Mouse (Mus musculus) heart, embryonic 15.5 days (tissue): ENCODE results near the gene Zswim7. TPM values are rescaled to one million over a fixed set of nuclear protein-coding genes. Genes with fewer than 3 reads are reported as not detected.

Experiments
- ATAC-seq: fragments of 200-750 bp; cut with Nextera tagmentation; replicated peaks from 2 replicates; pipeline ENCODE4 v1.8.0; 2017; ENCODE audit warnings: low read depth, moderate TSS enrichment; ENCODE audit not compliant: insufficient number of reproducible peaks, insufficient read depth, low FRiP score
- H3K27ac ChIP-seq: fragments of 300-500 bp; sonication (generic); 2 replicates; pipeline ENCODE4 v1.5.1; 2015; ENCODE audit warnings: mild to moderate bottlenecking, inconsistent platforms
- H3K27me3 ChIP-seq: fragments of 300-500 bp; sonication (generic); 2 replicates; pipeline ENCODE4 v1.6.1; 2015; ENCODE audit warnings: inconsistent platforms
- H3K36me3 ChIP-seq: fragments of 300-500 bp; sonication (generic); 2 replicates; pipeline ENCODE4 v1.6.1; 2015; ENCODE audit warnings: mild to moderate bottlenecking, inconsistent platforms
- H3K4me1 ChIP-seq: fragments of 300-500 bp; sonication (generic); replicated peaks from 2 replicates; pipeline ENCODE4 v1.6.1; 2015; ENCODE audit warnings: inconsistent platforms
- H3K4me2 ChIP-seq: fragments of 300-500 bp; sonication (generic); 2 replicates; pipeline ENCODE4 v1.6.1; 2015; ENCODE audit warnings: inconsistent platforms, mild to moderate bottlenecking, moderate library complexity
- H3K4me3 ChIP-seq: fragments of 300-500 bp; sonication (generic); 2 replicates; pipeline ENCODE4 v1.5.1; 2015; ENCODE audit warnings: mild to moderate bottlenecking, inconsistent platforms
- H3K9ac ChIP-seq: fragments of 300-500 bp; sonication (generic); 2 replicates; pipeline ENCODE4 v1.6.1; 2015; ENCODE audit warnings: mild to moderate bottlenecking, inconsistent platforms
- H3K9me3 ChIP-seq: fragments of 300-500 bp; sonication (generic); replicated peaks from 2 replicates; pipeline ENCODE4 v1.6.1; 2016; ENCODE audit warnings: inconsistent platforms
- WGBS: fragments of 180-500 bp; shearing (Covaris S2); methylation state at CpG from one replicate; pipeline ENCODE4 v1.1.7; 2015; ENCODE audit warnings: mixed read lengths; 5-methylcytosine and 5-hydroxymethylcytosine counted together
- polyA plus RNA-seq: library from polyadenylated mRNA; unstranded; fragments of >200 nt; fragmentation: Nextera tagmentation; extraction: Ambion mirVana; gene quantifications from 2 replicates; pipeline ENCODE4 v1.2.1, GENCODE M21; 2015

Gene Zswim7
- 13.8 and 15.8 TPM in 2 replicates for polyA plus RNA-seq

DNA sequence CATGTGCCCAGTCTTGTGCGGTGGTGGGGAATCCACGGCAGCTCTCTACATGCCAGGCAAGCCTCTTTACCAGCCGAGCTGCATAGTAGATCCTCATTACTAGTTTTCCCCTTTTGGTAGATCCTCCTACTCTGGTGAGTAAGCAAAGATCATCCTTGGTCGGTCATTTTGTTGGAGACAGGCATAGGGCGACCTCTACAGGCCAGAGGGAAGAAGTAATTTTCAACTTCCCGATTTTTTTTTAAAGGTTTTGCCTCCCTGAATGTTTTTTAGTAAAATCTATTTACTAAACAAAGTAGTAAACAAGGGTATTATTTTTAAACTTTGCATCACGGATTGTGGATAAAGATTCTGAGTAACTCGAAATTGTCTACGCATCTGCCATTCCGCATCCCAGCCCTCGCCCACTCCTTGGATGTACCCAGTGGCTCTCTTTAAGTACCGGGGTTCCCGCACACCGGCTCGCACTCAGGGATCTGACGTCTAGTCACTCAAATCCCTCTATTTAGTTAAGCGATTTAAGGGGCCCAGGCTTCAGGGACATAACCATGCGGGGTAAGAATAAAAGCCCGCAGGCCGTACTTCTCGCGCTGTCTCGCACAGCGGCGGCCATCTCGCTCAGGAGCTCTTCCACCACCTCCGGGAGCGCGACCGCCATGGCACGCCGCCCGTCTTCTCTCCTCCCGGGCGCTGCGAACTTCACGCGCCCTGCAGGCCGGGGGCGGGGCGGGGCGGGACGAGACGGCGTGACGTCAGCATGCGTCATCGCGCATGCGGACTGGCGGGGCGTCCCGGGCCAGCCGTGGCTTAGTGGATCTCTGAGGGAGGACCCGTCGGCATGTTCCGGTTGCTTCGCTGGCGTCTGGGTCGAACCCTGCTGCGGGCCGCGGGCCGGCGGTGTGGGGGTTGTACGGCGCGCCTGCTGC, at the start of gene Zswim7, which contains the start of gene Ttc19:
Zswim7 (minus strand) TSS at position 701 of the 926 bp plus-strand sequence.
Ttc19 (plus strand) TSS at position 799 of the 926 bp plus-strand sequence.
- peak; percentile 95 for ATAC-seq
- Histone ChIP-seq H3K36me3 (peaks cover 25% of the 10 kb centered on the region; the same call in 1 of the 2 replicates), H3K27me3 (no peaks in the 10 kb centered on the region), H3K4me2 (peak within 1 kb of the TSS; percentile 64), H3K9ac (peak within 1 kb of the TSS; percentile 71), H3K4me1 (peaks cover 9% of the 10 kb centered on the region; the same call in 1 of the 2 replicates), H3K9me3 (no peaks in the 10 kb centered on the region), H3K27ac (peak within 1 kb of the TSS; percentile 95), H3K4me3 (peak within 1 kb of the TSS; percentile 71)
- under 1% methylated on average over 68 of the region's 68 CpGs for WGBS

DNA sequence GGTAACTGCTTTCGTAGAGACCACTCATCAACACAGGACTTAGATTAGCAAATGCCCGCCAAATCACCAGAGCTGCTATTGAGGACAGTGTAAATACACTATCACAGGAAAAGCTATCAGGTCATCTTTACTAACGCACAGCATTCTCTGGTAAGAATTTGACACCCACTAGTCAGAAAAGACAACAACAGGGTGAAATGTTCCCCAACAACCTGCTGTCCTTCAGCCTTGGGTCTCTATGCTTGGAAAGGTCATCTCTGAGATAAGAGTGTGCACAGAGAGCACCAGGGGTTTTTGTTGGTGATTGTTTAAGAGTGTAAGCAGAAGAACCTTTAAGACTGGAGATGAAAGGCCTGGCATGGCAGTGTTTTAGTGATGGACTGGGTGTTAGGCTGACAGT, 42.5 kb upstream of the Zswim7 start:
- peaks cover 89% of the 10 kb centered on the region for H3K36me3 ChIP-seq
- no peaks in the 10 kb centered on the region for H3K27me3 ChIP-seq
- no peaks in the 10 kb centered on the region for H3K9me3 ChIP-seq
- H3K4me1 ChIP-seq: no peaks in the 10 kb centered on the region
- H3K27ac ChIP-seq: no peak overlapping the region
- ATAC-seq: no peak
- no peak overlapping the region for H3K4me3 ChIP-seq
- H3K9ac ChIP-seq: no peak overlapping the region
- H3K4me2 ChIP-seq: no peak overlapping the region
- 48% methylated on average over 3 of the region's 3 CpGs for WGBS

DNA sequence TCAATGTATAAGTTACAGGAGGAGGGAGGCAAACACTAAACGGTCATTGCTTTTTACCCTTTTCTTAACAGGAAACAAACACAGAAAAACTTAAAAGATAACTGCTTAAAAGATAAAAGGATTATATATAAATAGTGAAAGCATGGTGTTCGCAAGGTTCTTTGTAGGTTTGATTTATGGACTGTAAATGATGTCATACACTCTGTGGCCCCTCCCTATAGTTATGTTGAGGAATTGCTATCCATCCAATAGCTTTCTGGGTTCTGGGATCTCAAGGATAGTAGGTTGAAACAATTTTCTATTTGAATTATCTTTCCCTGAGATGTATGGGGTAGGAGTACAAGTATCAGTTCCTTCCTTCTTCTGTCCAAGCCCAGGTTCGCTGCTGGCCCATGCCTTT, 38.9 kb upstream of the Zswim7 start:
- no peak for ATAC-seq
- no peak overlapping the region for H3K9ac ChIP-seq
- no peak overlapping the region for H3K27ac ChIP-seq
- no peak overlapping the region for H3K4me3 ChIP-seq
- no peaks in the 10 kb centered on the region for H3K27me3 ChIP-seq
- H3K36me3 ChIP-seq: peaks cover 90% of the 10 kb centered on the region
- no peaks in the 10 kb centered on the region for H3K4me1 ChIP-seq
- no peaks in the 10 kb centered on the region for H3K9me3 ChIP-seq
- no peak overlapping the region for H3K4me2 ChIP-seq
- WGBS: 82% methylated on average over 3 of the region's 3 CpGs

DNA sequence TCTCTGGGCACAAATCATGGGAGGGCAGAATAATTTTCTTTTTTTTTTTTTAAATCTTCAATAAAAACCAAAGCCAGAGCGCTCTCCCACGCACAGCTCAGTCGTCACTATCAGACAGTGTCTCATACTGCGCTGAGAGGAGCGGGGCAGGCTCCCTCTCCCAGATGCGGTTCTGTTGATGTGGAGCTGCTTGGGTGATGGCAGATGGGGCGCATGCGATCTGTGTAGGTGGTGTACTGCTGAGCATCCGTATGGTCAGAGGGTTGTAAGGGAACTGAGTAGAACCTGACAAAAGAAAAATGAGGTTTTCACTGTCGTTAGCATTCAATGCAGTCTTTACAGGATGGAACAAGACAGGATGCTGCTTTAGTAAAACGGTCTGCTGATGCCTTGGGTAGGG, 36.6 kb upstream of the Zswim7 start:
- no peaks in the 10 kb centered on the region for H3K4me1 ChIP-seq
- no peaks in the 10 kb centered on the region for H3K27me3 ChIP-seq
- H3K9me3 ChIP-seq: no peaks in the 10 kb centered on the region
- WGBS: 81% methylated on average over 11 of the region's 11 CpGs
- ATAC-seq: no peak
- H3K9ac ChIP-seq: no peak overlapping the region
- no peak overlapping the region for H3K4me3 ChIP-seq
- H3K4me2 ChIP-seq: no peak overlapping the region
- H3K27ac ChIP-seq: no peak overlapping the region
- peaks cover 93% of the 10 kb centered on the region for H3K36me3 ChIP-seq

DNA sequence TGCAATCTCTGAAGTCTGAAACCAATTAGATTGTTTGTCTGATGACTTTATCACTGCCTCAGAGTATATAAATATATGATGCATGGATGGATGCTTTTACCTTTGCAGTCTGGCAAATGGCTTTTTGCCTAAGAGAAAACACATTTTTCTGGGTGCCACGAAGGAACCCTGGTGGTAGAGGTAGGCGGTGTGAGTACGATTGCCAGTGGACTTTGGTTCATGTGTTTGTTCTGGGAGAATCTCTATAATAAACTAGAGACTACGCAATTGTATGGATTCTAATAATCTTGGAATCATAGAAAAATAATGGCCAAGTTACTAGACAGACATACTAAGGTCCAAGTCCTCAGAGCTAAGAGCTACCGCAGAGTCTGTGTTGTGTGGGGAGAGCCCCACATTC, 33.8 kb upstream of the Zswim7 start:
- H3K27ac ChIP-seq: no peak overlapping the region
- H3K4me3 ChIP-seq: no peak overlapping the region
- H3K9ac ChIP-seq: no peak overlapping the region
- no peaks in the 10 kb centered on the region for H3K27me3 ChIP-seq
- H3K4me1 ChIP-seq: no peaks in the 10 kb centered on the region
- H3K36me3 ChIP-seq: peaks cover 74% of the 10 kb centered on the region
- ATAC-seq: no peak
- no peak overlapping the region for H3K4me2 ChIP-seq
- no peaks in the 10 kb centered on the region for H3K9me3 ChIP-seq
- 93% methylated on average over 5 of the region's 5 CpGs for WGBS

DNA sequence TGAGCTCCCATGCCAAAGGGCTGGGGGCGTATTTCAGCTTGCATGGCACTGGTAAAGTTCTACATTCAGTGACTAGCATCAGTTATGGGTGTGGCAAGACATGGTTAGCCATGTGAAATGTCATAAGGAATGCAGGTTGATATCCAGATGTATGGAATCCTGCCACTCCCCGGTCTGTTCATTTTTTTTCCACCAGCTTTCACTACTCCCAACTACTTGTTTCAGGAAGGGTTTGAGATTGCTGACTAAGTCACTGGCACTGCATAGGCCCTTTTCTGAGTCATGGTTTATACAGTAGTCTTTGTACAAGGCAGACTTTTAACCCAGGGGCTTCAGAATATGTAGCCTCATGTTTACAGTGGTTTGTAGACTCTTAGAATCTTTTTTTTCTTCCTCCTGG, 28.1 kb upstream of the Zswim7 start:
- Histone ChIP-seq H3K4me3 (no peak overlapping the region), H3K9ac (no peak overlapping the region), H3K4me2 (no peak overlapping the region), H3K27ac (no peak overlapping the region), H3K9me3 (no peaks in the 10 kb centered on the region), H3K27me3 (no peaks in the 10 kb centered on the region), H3K36me3 (peaks cover 42% of the 10 kb centered on the region), H3K4me1 (no peaks in the 10 kb centered on the region)
- no peak for ATAC-seq
- WGBS: 89% methylated on average over 2 of the region's 2 CpGs

DNA sequence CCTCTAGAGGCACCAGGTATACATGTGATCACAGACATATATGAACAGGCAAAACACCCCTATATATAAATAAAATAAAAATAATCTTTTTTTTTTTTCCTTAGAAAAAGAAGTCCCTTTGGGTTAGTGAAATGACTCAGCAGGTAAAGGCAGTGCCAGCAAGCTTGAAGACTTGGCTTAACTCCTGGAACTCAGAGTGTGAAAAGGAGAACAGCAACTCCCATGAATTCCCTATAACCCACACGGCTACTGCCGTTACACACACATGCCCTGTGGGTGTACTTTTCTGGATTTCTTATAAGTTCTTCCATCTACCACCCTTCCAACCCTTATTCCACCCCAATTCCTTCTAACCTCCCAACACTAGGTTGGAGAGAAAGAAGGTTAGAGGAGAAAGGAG, 24.7 kb upstream of the Zswim7 start:
- no peak overlapping the region for H3K27ac ChIP-seq
- no peak overlapping the region for H3K9ac ChIP-seq
- no peak overlapping the region for H3K4me2 ChIP-seq
- 86% methylated on average over 2 of the region's 2 CpGs for WGBS
- H3K4me3 ChIP-seq: no peak overlapping the region
- peaks cover 22% of the 10 kb centered on the region; the same call in 1 of the 2 replicates for H3K36me3 ChIP-seq
- no peaks in the 10 kb centered on the region for H3K4me1 ChIP-seq
- no peak for ATAC-seq
- no peaks in the 10 kb centered on the region for H3K27me3 ChIP-seq
- H3K9me3 ChIP-seq: no peaks in the 10 kb centered on the region

DNA sequence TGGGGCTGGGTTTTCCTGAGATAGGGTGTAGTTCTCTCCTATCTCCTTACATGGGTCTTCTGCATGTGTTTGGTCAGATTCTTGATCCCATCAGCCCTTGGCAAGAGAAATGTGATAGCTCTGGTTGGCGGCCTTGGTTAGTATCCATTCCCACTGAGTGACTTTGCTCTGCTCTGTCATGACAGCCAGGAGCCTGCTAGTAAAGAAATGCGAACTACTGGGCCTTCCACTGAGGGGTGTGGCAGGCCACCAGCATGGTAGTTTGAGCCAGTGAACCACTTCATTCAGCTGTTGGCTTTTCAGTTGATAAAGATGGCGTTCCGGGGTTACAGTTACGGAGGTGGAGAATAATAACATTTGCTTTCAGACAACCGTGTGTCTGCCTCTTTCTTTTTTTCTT, 17.7 kb upstream of the Zswim7 start:
- WGBS: 83% methylated on average over 6 of the region's 6 CpGs
- Histone ChIP-seq H3K9ac (no peak overlapping the region), H3K27me3 (no peaks in the 10 kb centered on the region), H3K36me3 (0 out of 2 replicates have a peak, but pooled peaks cover 12% of the 10 kb centered on the region), H3K4me1 (no peaks in the 10 kb centered on the region), H3K27ac (no peak overlapping the region), H3K4me2 (no peak overlapping the region), H3K9me3 (no peaks in the 10 kb centered on the region), H3K4me3 (no peak overlapping the region)
- ATAC-seq: no peak

DNA sequence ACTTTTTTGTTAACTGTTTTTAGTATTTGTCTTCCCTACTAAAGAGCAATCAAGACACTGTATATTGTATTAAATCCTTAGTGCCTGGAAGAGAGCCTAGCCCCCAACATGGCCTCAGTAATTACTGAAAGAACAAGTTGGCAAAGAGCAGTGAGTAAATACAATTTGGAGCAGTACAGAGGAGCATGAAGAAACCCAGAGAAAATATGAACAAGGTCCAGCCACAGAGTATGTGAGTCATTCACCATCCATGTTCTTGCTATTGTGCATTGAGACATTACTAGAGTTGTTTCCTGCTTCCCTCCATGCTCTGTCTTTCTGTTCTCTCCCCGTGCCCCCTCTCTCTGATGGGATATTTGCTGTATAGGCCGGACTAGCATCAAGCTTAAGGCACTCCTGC, 12.9 kb upstream of the Zswim7 start:
- WGBS: 90% methylated on average over 2 of the region's 2 CpGs

DNA sequence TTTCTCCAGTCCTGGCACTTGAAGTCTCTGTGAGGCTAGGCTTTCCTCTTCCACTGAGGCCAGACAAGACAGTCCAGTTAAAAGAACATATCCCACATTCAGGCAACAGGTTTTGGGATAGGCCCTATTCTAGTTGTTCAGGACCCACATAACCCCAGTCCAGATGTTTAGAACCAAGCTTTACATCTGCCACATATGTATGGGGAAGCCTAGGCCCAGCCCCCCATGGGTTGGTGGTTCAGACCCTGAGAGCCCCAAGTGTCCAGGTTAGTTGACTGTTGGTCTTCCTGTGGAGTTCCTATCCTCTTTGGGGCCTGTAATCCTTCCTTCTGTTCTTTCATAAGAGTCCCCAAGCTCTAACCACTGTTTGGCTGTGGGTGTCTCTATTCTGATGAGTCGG, 6.5 kb upstream of the Zswim7 start:
- no peak overlapping the region for H3K4me2 ChIP-seq
- H3K4me3 ChIP-seq: no peak overlapping the region
- H3K9me3 ChIP-seq: no peaks in the 10 kb centered on the region
- H3K4me1 ChIP-seq: no peaks in the 10 kb centered on the region; the same call in 1 of the 2 replicates
- H3K27me3 ChIP-seq: no peaks in the 10 kb centered on the region
- H3K9ac ChIP-seq: no peak overlapping the region
- ATAC-seq: no peak
- WGBS: 94% methylated on average over 1 of the region's 1 CpGs
- no peak overlapping the region for H3K27ac ChIP-seq
- peaks cover 38% of the 10 kb centered on the region; the same call in 1 of the 2 replicates for H3K36me3 ChIP-seq

More for the DNA sequence above, 12.9 kb upstream of the Zswim7 start:
- Histone ChIP-seq H3K27me3 (no peaks in the 10 kb centered on the region), H3K4me2 (no peak overlapping the region), H3K4me1 (no peaks in the 10 kb centered on the region), H3K36me3 (peaks cover 17% of the 10 kb centered on the region; the same call in 1 of the 2 replicates), H3K4me3 (no peak overlapping the region), H3K9ac (no peak overlapping the region), H3K9me3 (no peaks in the 10 kb centered on the region), H3K27ac (no peak overlapping the region)
- ATAC-seq: no peak

DNA sequence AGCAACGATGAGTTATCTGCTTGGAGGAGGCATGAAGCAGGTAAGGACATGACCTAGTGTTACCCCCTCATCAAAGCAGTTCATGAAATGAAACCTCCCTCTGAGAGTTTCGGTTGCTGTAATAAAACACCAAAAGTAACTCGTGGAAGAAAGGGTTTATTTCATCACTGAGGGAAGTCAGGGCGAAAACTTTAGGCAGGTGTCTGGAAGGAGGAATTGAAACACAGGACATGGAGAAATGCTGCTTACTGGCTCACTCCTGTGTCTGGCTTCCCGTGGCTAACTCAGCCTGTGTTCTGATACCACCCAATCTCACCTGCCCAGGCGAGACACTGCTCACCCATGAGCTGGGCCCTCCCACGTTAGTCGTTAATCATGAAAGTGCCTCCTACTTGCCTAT, 3.8 kb upstream of the Zswim7 start:
- WGBS: 80% methylated on average over 8 of the region's 8 CpGs
- no peak overlapping the region for H3K27ac ChIP-seq
- peaks cover 33% of the 10 kb centered on the region; the same call in 1 of the 2 replicates for H3K36me3 ChIP-seq
- no peak overlapping the region for H3K4me3 ChIP-seq
- H3K4me2 ChIP-seq: no peak overlapping the region
- no peaks in the 10 kb centered on the region for H3K9me3 ChIP-seq
- H3K9ac ChIP-seq: no peak overlapping the region
- H3K4me1 ChIP-seq: peaks cover 9% of the 10 kb centered on the region; the same call in 1 of the 2 replicates
- ATAC-seq: no peak
- no peaks in the 10 kb centered on the region for H3K27me3 ChIP-seq
